Mouse (Mus musculus) heart, adult 2 months (tissue): ENCODE results near the gene Tas2r124.

Experiments used
- CTCF ChIP-seq: fragments of 200-600 bp; IDR thresholded peaks from 2 replicates; pipeline ENCODE4 v1.8.1; 2022; ENCODE audit warnings: antibody characterized with exemption, mild to moderate bottlenecking, moderate library complexity
- EP300 ChIP-seq: fragments of 200-500 bp; IDR thresholded peaks from 2 replicates; pipeline ENCODE4 v1.6.1; 2011; ENCODE audit warnings: low read depth, low read length, control low read depth; ENCODE audit not compliant: insufficient read depth
- POLR2A ChIP-seq: fragments of 200-500 bp; IDR thresholded peaks from 2 replicates; pipeline ENCODE4 v1.6.1; 2011; ENCODE audit warnings: mild to moderate bottlenecking, low read depth, low read length, control low read depth; ENCODE audit not compliant: insufficient read depth

- no peak for TF ChIP-seq POLR2A
- TF ChIP-seq EP300 = no peak
- TF ChIP-seq CTCF = no peak
Observed at GRCm38 (mm10) chr6:132754430-132754829, at the start of gene Tas2r124.
